Comparison of ENCODE assay signal across 8 mouse cellular contexts in genomic region chrX:50599780-50600179, GRCm38 (mm10).
DNase-seq lines count a peak whose midpoint lies in the region; ATAC-seq and TF ChIP-seq lines count a peak whose summit lies in the region.

No protein-coding gene starts in this region.

- no peak for TF ChIP-seq EP300 in heart, adult 2 months (IDR thresholded peaks at IDR 0.05; ENCODE audit: insufficient read depth, low read depth, low read length)
- TF ChIP-seq EP300 in ES-Bruce4 (IDR thresholded peaks at IDR 0.05; ENCODE audit: insufficient read depth, low read depth, low read length) = no peak

- no peak for TF ChIP-seq POLR2A in heart, adult 2 months (IDR thresholded peaks at IDR 0.05; ENCODE audit: insufficient read depth, low read depth, low read length)
- no peak for TF ChIP-seq POLR2A in ES-Bruce4 (IDR thresholded peaks at IDR 0.05; ENCODE audit: insufficient read depth, low read length)

- peak overlapping the region; percentile 43 for H3K4me2 ChIP-seq in embryonic facial prominence, embryonic 13.5 days
- H3K4me2 ChIP-seq in liver, embryonic 11.5 days = peak overlapping the region; percentile 38
- peak overlapping the region; percentile 41 for H3K4me2 ChIP-seq in neural tube, embryonic 15.5 days

- DNase-seq in heart, adult 2 months = peak in 1 of 2 experiments; percentile 76
- no peak for DNase-seq in heart, adult 8-10 months (ENCODE audit: low spot score)
- no peak for DNase-seq in hindbrain, embryonic 10.5 days (ENCODE audit: low spot score)
- no peak for DNase-seq in liver, embryonic 11.5 days (ENCODE audit: low spot score)
- DNase-seq in urinary bladder, postnatal 10 days (ENCODE audit: low spot score) = no peak

- H3K4me3 ChIP-seq in heart, adult 2 months = peak overlapping the region; percentile 54
- no peak overlapping the region for H3K4me3 ChIP-seq in ES-Bruce4 (ENCODE audit: low read depth, low read length)
- peak overlapping the region; percentile 28 for H3K4me3 ChIP-seq in embryonic facial prominence, embryonic 13.5 days
- H3K4me3 ChIP-seq in hindbrain, embryonic 10.5 days = peak overlapping the region; percentile 31; the same call in 1 of the 2 replicates
- peak overlapping the region; percentile 19; the same call in 1 of the 2 replicates for H3K4me3 ChIP-seq in liver, embryonic 11.5 days (ENCODE audit: low read depth, low read length)
- peak overlapping the region; percentile 23 for H3K4me3 ChIP-seq in neural tube, embryonic 15.5 days (replicated peaks)

- H3K9me3 ChIP-seq in ES-Bruce4 (replicated peaks; ENCODE audit: control insufficient read depth, insufficient read depth, low read length, poor library complexity, severe bottlenecking) = no peaks in the 10 kb centered on the region
- no peaks in the 10 kb centered on the region for H3K9me3 ChIP-seq in embryonic facial prominence, embryonic 13.5 days
- H3K9me3 ChIP-seq in hindbrain, embryonic 10.5 days = no peaks in the 10 kb centered on the region
- no peaks in the 10 kb centered on the region for H3K9me3 ChIP-seq in liver, embryonic 11.5 days (ENCODE audit: control insufficient read depth, low read length)
- no peaks in the 10 kb centered on the region for H3K9me3 ChIP-seq in neural tube, embryonic 15.5 days (replicated peaks)

- H3K79me2 ChIP-seq in heart, adult 2 months (replicated peaks; ENCODE audit: control insufficient read depth, insufficient read depth, low read length) = no peaks in the 10 kb centered on the region

- WGBS in heart, adult 2 months = 71% methylated on average over 4 of the region's 4 CpGs
- WGBS in embryonic facial prominence, embryonic 13.5 days = 69% methylated on average over 4 of the region's 4 CpGs
- WGBS in hindbrain, embryonic 10.5 days = 54% methylated on average over 4 of the region's 4 CpGs
- 64% methylated on average over 4 of the region's 4 CpGs for WGBS in liver, embryonic 11.5 days
- 75% methylated on average over 4 of the region's 4 CpGs for WGBS in neural tube, embryonic 15.5 days

- no peak overlapping the region for H3K9ac ChIP-seq in heart, adult 2 months (ENCODE audit: low read depth, low read length)
- H3K9ac ChIP-seq in ES-Bruce4 (ENCODE audit: low read depth, poor library complexity, severe bottlenecking) = no peak overlapping the region
- no peak overlapping the region for H3K9ac ChIP-seq in embryonic facial prominence, embryonic 13.5 days
- H3K9ac ChIP-seq in liver, embryonic 11.5 days (ENCODE audit: low read depth, low read length) = no peak overlapping the region
- H3K9ac ChIP-seq in neural tube, embryonic 15.5 days (replicated peaks) = no peak overlapping the region

- intact Hi-C loops in heart, adult 2 months (cut with DNase I) = loop anchor here (2.0 to 5.0 kb wide), 2 partner anchors 19 to 47 kb away; no protein-coding TSS in a partner anchor

- H3K36me3 ChIP-seq in heart, adult 2 months (ENCODE audit: control insufficient read depth, insufficient read depth, low read length) = no peaks in the 10 kb centered on the region
- H3K36me3 ChIP-seq in ES-Bruce4 (ENCODE audit: control insufficient read depth, insufficient read depth, low read length, poor library complexity, severe bottlenecking) = peaks cover 11% of the 10 kb centered on the region
- peaks cover 27% of the 10 kb centered on the region for H3K36me3 ChIP-seq in embryonic facial prominence, embryonic 13.5 days
- peaks cover 60% of the 10 kb centered on the region for H3K36me3 ChIP-seq in hindbrain, embryonic 10.5 days
- H3K36me3 ChIP-seq in liver, embryonic 11.5 days (ENCODE audit: control insufficient read depth, insufficient read depth, low read length) = peaks cover 3% of the 10 kb centered on the region; the same call in 1 of the 2 replicates
- H3K36me3 ChIP-seq in neural tube, embryonic 15.5 days = peaks cover 5% of the 10 kb centered on the region; the same call in 1 of the 2 replicates

- H3K27me3 ChIP-seq in heart, adult 2 months (ENCODE audit: control insufficient read depth, insufficient read depth, low read length) = no peaks in the 10 kb centered on the region
- H3K27me3 ChIP-seq in ES-Bruce4 (ENCODE audit: control insufficient read depth, insufficient read depth, low read length, poor library complexity, severe bottlenecking) = no peaks in the 10 kb centered on the region
- no peaks in the 10 kb centered on the region for H3K27me3 ChIP-seq in embryonic facial prominence, embryonic 13.5 days
- no peaks in the 10 kb centered on the region for H3K27me3 ChIP-seq in hindbrain, embryonic 10.5 days (ENCODE audit: insufficient read depth, poor library complexity, severe bottlenecking)
- H3K27me3 ChIP-seq in liver, embryonic 11.5 days (replicated peaks; ENCODE audit: control insufficient read depth, insufficient read depth, low read length) = no peaks in the 10 kb centered on the region
- no peaks in the 10 kb centered on the region for H3K27me3 ChIP-seq in neural tube, embryonic 15.5 days (replicated peaks)

- peak overlapping the region; percentile 89 for H3K27ac ChIP-seq in heart, adult 2 months
- H3K27ac ChIP-seq in ES-Bruce4 (ENCODE audit: insufficient read depth, low read length) = 0 out of 2 replicates have a peak overlapping the region, but pooled peaks have one; percentile 5
- H3K27ac ChIP-seq in embryonic facial prominence, embryonic 13.5 days = no peak overlapping the region
- H3K27ac ChIP-seq in hindbrain, embryonic 10.5 days = peak overlapping the region; percentile 72
- no peak overlapping the region for H3K27ac ChIP-seq in liver, embryonic 11.5 days (ENCODE audit: low read depth, low read length)
- peak overlapping the region; percentile 72 for H3K27ac ChIP-seq in neural tube, embryonic 15.5 days (replicated peaks)

- no peak for ATAC-seq in embryonic facial prominence, embryonic 13.5 days (ENCODE audit: insufficient number of reproducible peaks, insufficient read depth, low FRiP score, low TSS enrichment, low read depth)
- no peak for ATAC-seq in liver, embryonic 11.5 days (replicated peaks; ENCODE audit: low FRiP score)
- ATAC-seq in neural tube, embryonic 15.5 days (ENCODE audit: low FRiP score) = 0 out of 2 replicates have a peak, but pooled peaks have one; percentile 66

- no peaks in the 10 kb centered on the region for H3K4me1 ChIP-seq in heart, adult 2 months (ENCODE audit: control insufficient read depth, insufficient read depth, low read length)
- no peaks in the 10 kb centered on the region for H3K4me1 ChIP-seq in ES-Bruce4 (ENCODE audit: control insufficient read depth, insufficient read depth, low read length)
- H3K4me1 ChIP-seq in embryonic facial prominence, embryonic 13.5 days = no peaks in the 10 kb centered on the region
- H3K4me1 ChIP-seq in hindbrain, embryonic 10.5 days (replicated peaks) = no peaks in the 10 kb centered on the region
- H3K4me1 ChIP-seq in liver, embryonic 11.5 days (replicated peaks; ENCODE audit: control insufficient read depth, insufficient read depth, low read length) = no peaks in the 10 kb centered on the region
- no peaks in the 10 kb centered on the region for H3K4me1 ChIP-seq in neural tube, embryonic 15.5 days

- peak; percentile 65 for TF ChIP-seq CTCF in heart, adult 2 months (IDR thresholded peaks at IDR 0.05)
- TF ChIP-seq CTCF in ES-Bruce4 (IDR thresholded peaks at IDR 0.05; ENCODE audit: low read depth, low read length) = no peak

Comparison
In these comparisons a context has a peak if more than half of its experiments do, and no peak if none do; other contexts are left out.
1. H3K27ac ChIP-seq: peak in heart, adult 2 months (single experiment), ES-Bruce4 (single experiment), hindbrain, embryonic 10.5 days (single experiment) and neural tube, embryonic 15.5 days (single experiment); none in embryonic facial prominence, embryonic 13.5 days (single experiment) and liver, embryonic 11.5 days (single experiment).
2. Peak in every context shown above with its lines, with median percentiles within 50 percentile points of each other: H3K4me2 ChIP-seq.